Mouse (Mus musculus): Measurements from ENCODE around the gene Hcn2.

Hcn2 gene

GRCm38 (mm10) chr10:79773208-79773607, 56.8 kb downstream of the Hcn2 start:
- DNase-seq (ENCODE audit: low spot score in 2 of 2): no peak

- no peak for DNase-seq (ENCODE audit: low spot score in 2 of 2)
Observed at GRCm38 (mm10) chr10:79774486-79775279, 58.2 kb downstream of the Hcn2 start.

GRCm38 (mm10) chr10:79777103-79777531, 60.7 kb downstream of the Hcn2 start, which contains the start of gene Fstl3:
Fstl3 (plus strand) TSS chr10:79777272.
- DNase-seq (ENCODE audit: low spot score in 2 of 2): peak in 1 of 2 experiments; percentile 46

- DNase-seq (ENCODE audit: low spot score in 2 of 2): peak; percentile 42 to 44
Observed at GRCm38 (mm10) chr10:79778006-79778405, 61.6 kb downstream of the Hcn2 start.

DNA sequence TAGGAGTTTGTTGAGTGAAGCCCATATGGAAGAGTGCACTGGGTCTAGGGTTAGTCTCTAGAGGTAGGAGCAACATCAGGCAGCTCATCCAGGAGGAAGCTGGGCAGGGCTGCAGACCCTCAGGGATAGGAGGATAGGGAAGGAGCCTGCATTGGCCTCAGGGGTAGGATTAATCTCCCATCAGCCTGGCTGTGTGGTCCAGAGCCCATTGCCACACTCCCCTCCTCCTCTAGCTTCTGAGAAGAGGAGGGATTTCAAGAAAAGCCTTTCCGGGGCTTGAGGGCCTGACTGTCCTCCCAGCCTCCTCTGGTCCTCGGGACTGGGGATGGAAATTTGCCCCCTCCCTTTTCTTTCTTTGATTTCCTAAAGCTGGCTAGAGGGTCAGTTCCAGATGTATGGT, 62.8 kb downstream of the Hcn2 start:
- no peak for DNase-seq (ENCODE audit: low spot score in 2 of 2)

- peak; percentile 97 for DNase-seq (ENCODE audit: low spot score in 2 of 2)
Observed at GRCm38 (mm10) chr10:79779784-79780663, 63.6 kb downstream of the Hcn2 start.

- DNase-seq (ENCODE audit: low spot score in 2 of 2): no peak
Observed at GRCm38 (mm10) chr10:79780664-79781015, 64.2 kb downstream of the Hcn2 start.

DNA sequence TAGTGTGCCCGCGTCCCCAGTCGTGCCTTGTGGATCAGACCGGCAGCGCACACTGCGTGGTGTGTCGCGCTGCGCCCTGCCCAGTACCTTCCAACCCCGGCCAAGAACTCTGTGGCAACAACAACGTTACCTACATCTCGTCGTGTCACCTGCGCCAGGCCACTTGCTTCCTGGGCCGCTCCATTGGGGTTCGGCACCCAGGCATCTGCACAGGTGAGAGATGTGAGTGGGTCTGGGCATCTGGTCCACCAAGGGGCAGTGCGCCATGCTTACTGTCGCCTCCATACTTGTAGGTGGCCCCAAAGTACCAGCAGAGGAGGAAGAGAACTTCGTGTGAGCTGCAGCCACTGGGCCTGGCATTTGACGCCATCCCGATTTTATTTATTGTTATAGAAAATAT, 64.7 kb downstream of the Hcn2 start:
- DNase-seq (ENCODE audit: low spot score in 2 of 2): peak in 1 of 2 experiments; percentile 38

GRCm38 (mm10) chr10:79781956-79782355, 65.5 kb downstream of the Hcn2 start:
- no peak for DNase-seq (ENCODE audit: low spot score in 2 of 2)

DNA sequence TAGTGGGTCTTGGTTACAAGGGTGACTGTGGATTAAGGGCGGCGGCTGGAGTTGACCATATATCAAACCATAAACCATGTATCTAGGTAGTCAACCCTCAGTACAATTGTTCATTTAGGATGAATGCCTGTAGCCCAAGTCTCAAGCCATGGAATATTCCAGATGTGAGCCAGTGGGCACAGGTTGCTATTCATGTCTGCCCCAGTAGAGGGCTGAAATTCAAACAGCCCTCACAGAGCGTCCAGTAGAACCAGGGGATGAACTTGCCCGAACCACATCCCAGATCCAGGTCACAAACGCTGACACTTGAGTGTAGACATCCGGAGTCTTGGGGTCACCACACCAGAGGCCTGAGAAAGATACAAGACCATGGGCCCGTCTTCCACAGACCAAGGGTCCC, 66.6 kb downstream of the Hcn2 start:
- no peak for DNase-seq (ENCODE audit: low spot score in 2 of 2)

DNA sequence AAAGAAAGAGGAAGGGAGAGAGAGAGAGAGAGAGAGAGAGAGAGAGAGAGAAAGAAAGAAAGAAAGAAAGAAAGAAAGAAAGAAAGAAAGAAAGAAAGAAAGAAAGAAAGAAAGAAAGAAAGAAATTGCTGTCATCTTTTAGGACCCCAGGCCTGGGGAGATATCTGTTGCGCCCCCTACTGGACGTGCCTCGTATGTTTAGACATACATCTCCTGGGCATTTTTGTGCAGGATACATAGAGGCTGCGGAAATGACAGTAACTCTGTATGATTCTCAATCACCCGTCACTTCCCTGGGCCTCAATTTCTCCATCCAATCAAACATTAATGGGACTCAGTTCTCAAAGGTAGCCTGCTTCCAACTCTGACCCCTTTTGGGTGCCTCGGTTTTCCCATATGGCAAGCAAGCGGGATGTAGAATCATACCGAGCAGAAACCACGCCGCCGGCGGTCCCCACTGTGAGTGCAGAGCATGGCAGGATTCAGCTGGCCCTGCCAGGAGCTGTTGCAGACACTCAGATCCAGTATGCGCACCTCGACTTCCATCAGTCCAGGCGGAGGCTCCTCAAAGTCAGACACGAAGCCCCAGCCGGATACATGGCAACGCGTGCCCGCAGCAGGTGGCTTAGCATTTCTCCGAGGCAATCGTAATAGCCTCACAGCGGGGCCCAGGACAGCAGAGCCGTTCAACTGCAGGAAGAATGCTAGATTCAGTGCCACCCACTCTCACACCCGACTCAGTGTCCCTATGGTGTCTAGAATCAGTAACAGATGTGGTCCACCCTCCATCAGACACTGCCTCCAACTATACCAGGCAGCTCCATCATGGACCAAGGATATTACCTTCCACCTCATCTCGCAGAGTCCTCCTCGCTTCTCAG, 67.7 kb downstream of the Hcn2 start:
- DNase-seq (ENCODE audit: low spot score in 2 of 2): no peak

Measured in urinary bladder, adult 18-20 months (tissue).